Mouse (Mus musculus): ENCODE data around the gene Atxn7l3b. TPM values are rescaled to one million over a fixed set of nuclear protein-coding genes. Genes with fewer than 3 reads are reported as not detected.

Atxn7l3b gene
- polyA plus RNA-seq, 1 experiment from 2014 or later, result 234 TPM

DNA sequence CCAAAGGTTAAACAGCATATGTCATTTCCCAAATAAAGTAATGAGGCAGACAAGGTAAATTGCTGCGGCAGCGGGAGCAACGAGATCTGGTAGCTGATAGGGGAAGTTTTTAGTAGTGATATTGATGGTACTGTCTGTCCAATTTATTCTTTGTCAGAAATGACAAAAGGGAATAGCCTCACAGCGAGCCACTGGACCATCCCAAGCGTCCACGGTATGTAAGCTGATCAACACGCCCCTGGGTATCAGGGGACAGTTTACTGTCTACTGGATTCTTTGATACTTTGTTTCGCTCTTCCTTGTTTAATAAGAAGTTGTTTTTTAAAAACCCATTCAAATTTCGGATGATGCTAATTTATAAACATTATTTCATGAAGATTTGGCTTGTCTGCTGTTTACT lies 44.7 kb downstream of the Atxn7l3b start:
- H3K4me2 ChIP-seq (ENCODE audit: low read depth, low read length, severe bottlenecking), result no peak overlapping the region
- no peak for ATAC-seq (replicated peaks; ENCODE audit: low FRiP score)
- H3K27ac ChIP-seq (ENCODE audit: low read depth, low read length), result no peak overlapping the region
- no peaks in the 10 kb centered on the region for H3K4me1 ChIP-seq (replicated peaks; ENCODE audit: control insufficient read depth, insufficient read depth, low read length)
- no peaks in the 10 kb centered on the region for H3K9me3 ChIP-seq (ENCODE audit: control insufficient read depth, low read length)
- no peaks in the 10 kb centered on the region for H3K36me3 ChIP-seq (ENCODE audit: control insufficient read depth, insufficient read depth, low read length)
- no peaks in the 10 kb centered on the region for H3K27me3 ChIP-seq (ENCODE audit: control insufficient read depth, insufficient read depth, low read length)
- no peak overlapping the region for H3K4me3 ChIP-seq (ENCODE audit: low read depth, low read length)
- WGBS, result 82% methylated on average over 9 of the region's 9 CpGs
- H3K9ac ChIP-seq (ENCODE audit: low read length), result no peak overlapping the region
- no peak for DNase-seq (ENCODE audit: low spot score)

DNA sequence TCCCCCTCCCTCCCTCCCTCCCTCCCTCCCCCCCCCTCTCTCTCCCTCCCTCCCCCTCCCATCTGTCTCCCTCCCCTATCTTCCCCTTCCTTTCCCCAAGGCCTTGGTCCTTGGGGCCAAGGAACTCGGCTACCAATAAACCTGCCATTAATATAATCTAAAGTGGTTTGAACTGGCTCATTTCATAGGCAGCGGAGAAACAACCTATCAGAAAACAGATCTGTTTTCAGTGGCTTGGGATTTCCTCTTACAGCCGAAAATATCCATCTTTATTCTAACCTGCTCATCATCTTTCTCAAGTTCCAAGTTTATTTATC lies 45.2 kb downstream of the Atxn7l3b start:
- Histone ChIP-seq H3K9ac (ENCODE audit: low read length) (no peak overlapping the region), H3K4me3 (ENCODE audit: low read depth, low read length) (no peak overlapping the region), H3K27me3 (ENCODE audit: control insufficient read depth, insufficient read depth, low read length) (no peaks in the 10 kb centered on the region), H3K9me3 (ENCODE audit: control insufficient read depth, low read length) (no peaks in the 10 kb centered on the region), H3K36me3 (ENCODE audit: control insufficient read depth, insufficient read depth, low read length) (no peaks in the 10 kb centered on the region), H3K4me1 (replicated peaks; ENCODE audit: control insufficient read depth, insufficient read depth, low read length) (no peaks in the 10 kb centered on the region), H3K4me2 (ENCODE audit: low read depth, low read length, severe bottlenecking) (no peak overlapping the region), H3K27ac (ENCODE audit: low read depth, low read length) (no peak overlapping the region)
- ATAC-seq (replicated peaks; ENCODE audit: low FRiP score) (no peak), DNase-seq (ENCODE audit: low spot score) (no peak)
- 66% methylated on average over 3 of the region's 3 CpGs for WGBS

- Histone ChIP-seq H3K27me3 (ENCODE audit: control insufficient read depth, insufficient read depth, low read length) (no peaks in the 10 kb centered on the region), H3K4me3 (ENCODE audit: low read depth, low read length) (no peak overlapping the region), H3K36me3 (ENCODE audit: control insufficient read depth, insufficient read depth, low read length) (no peaks in the 10 kb centered on the region), H3K4me1 (replicated peaks; ENCODE audit: control insufficient read depth, insufficient read depth, low read length) (no peaks in the 10 kb centered on the region), H3K27ac (ENCODE audit: low read depth, low read length) (no peak overlapping the region), H3K9me3 (ENCODE audit: control insufficient read depth, low read length) (no peaks in the 10 kb centered on the region), H3K4me2 (ENCODE audit: low read depth, low read length, severe bottlenecking) (no peak overlapping the region), H3K9ac (ENCODE audit: low read length) (no peak overlapping the region)
- 35% methylated on average over 6 of the region's 6 CpGs for WGBS
- DNase-seq (ENCODE audit: low spot score), result no peak
- ATAC-seq (replicated peaks; ENCODE audit: low FRiP score), result 0 out of 2 replicates have a peak, but pooled peaks have one; percentile 52
Observed at GRCm38 (mm10) chr10:112882789-112883687, 45.8 kb downstream of the Atxn7l3b start.

GRCm38 (mm10) chr10:112882149-112882548 lies 46.7 kb downstream of the Atxn7l3b start:
- Histone ChIP-seq H3K27me3 (ENCODE audit: control insufficient read depth, insufficient read depth, low read length) (no peaks in the 10 kb centered on the region), H3K27ac (ENCODE audit: low read depth, low read length) (no peak overlapping the region), H3K9me3 (ENCODE audit: control insufficient read depth, low read length) (no peaks in the 10 kb centered on the region), H3K4me2 (ENCODE audit: low read depth, low read length, severe bottlenecking) (no peak overlapping the region), H3K9ac (ENCODE audit: low read length) (no peak overlapping the region), H3K4me3 (ENCODE audit: low read depth, low read length) (no peak overlapping the region), H3K36me3 (ENCODE audit: control insufficient read depth, insufficient read depth, low read length) (no peaks in the 10 kb centered on the region), H3K4me1 (replicated peaks; ENCODE audit: control insufficient read depth, insufficient read depth, low read length) (no peaks in the 10 kb centered on the region)
- ATAC-seq (replicated peaks; ENCODE audit: low FRiP score), result no peak
- no peak for DNase-seq (ENCODE audit: low spot score)
- WGBS, result 92% methylated on average over 3 of the region's 3 CpGs

DNA sequence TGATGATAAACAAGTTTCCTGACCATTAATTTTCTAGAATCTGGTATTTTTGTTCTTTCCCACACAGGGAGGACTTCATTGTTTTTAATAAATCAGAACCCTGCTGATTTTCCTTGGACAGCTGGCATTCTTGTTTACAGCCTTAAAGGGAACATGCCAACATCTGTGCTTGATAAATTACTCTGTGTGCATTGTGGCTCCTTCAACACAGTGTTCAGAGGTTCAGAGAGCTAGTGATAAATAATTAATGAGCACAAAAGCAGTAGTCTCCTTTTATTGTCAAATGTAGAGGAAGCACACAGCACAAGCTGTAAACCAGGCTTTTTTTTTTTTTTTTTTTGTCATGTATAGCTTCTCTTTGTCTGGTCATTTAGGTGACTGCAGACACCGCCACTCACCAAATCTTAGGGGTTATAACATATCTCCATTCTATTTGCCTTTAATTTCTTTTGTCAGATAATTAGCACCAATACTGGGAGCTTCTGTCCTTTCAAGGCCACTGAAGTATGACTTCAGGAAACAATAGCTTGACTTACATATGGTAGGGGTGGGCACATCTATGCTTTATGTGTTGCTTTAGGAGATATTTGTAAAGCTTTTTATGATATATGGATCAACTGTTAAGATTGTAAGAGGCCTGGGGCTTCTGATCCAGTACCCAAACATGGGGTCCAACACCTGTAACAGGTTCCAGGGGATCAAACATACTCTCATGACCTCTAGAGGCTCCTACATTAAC lies 52.0 kb downstream of the Atxn7l3b start:
- WGBS, result 55% methylated on average over 1 of the region's 1 CpGs
- H3K9me3 ChIP-seq (ENCODE audit: control insufficient read depth, low read length), result no peaks in the 10 kb centered on the region
- H3K4me3 ChIP-seq (ENCODE audit: low read depth, low read length), result no peak overlapping the region
- H3K9ac ChIP-seq (ENCODE audit: low read length), result no peak overlapping the region
- H3K27me3 ChIP-seq (ENCODE audit: control insufficient read depth, insufficient read depth, low read length), result no peaks in the 10 kb centered on the region
- H3K36me3 ChIP-seq (ENCODE audit: control insufficient read depth, insufficient read depth, low read length), result no peaks in the 10 kb centered on the region
- no peaks in the 10 kb centered on the region for H3K4me1 ChIP-seq (replicated peaks; ENCODE audit: control insufficient read depth, insufficient read depth, low read length)
- ATAC-seq (replicated peaks; ENCODE audit: low FRiP score) (peak; percentile 55; the same call in 1 of the 2 replicates), DNase-seq (ENCODE audit: low spot score) (no peak)
- H3K4me2 ChIP-seq (ENCODE audit: low read depth, low read length, severe bottlenecking), result no peak overlapping the region
- H3K27ac ChIP-seq (ENCODE audit: low read depth, low read length), result no peak overlapping the region

Data from forebrain, embryonic 11.5 days (tissue).